Mouse (Mus musculus) cerebellum, adult 8-10 months (tissue): ENCODE measurements around the gene Zfp982.
"Not testable (repeated sequence)": the region's sequence is repeated elsewhere in the genome, so short reads cannot be mapped to it uniquely, and the experiment has no call there.

Source experiments
- DNase-seq: peaks from one replicate; pipeline ENCODE4 v3.0.0; 2022

Zfp982 gene

DNA sequence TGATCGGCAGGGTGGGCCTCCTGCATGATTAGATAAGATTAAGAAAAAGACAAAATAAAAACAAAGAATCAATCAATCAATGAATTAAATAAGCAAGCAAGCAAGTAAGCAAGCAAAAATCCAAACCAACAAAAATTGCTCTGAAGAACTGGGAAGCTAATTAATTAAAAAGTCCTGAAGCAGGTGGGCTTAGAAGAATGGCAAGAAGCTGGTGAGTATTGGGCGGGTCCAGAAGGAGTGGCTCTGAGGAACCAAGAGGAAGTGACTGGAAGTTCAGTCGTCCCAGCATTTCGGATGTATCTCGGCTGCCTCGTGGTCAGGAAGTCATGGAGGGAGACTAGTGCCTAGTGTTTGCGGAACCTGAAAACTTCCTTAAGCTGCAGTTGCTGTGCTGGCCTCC is at the start of gene Zfp982:
Gene Zfp982 (plus strand): TSS at position 301 of the 400 bp plus-strand sequence.
- not testable (repeated sequence) for DNase-seq

DNA sequence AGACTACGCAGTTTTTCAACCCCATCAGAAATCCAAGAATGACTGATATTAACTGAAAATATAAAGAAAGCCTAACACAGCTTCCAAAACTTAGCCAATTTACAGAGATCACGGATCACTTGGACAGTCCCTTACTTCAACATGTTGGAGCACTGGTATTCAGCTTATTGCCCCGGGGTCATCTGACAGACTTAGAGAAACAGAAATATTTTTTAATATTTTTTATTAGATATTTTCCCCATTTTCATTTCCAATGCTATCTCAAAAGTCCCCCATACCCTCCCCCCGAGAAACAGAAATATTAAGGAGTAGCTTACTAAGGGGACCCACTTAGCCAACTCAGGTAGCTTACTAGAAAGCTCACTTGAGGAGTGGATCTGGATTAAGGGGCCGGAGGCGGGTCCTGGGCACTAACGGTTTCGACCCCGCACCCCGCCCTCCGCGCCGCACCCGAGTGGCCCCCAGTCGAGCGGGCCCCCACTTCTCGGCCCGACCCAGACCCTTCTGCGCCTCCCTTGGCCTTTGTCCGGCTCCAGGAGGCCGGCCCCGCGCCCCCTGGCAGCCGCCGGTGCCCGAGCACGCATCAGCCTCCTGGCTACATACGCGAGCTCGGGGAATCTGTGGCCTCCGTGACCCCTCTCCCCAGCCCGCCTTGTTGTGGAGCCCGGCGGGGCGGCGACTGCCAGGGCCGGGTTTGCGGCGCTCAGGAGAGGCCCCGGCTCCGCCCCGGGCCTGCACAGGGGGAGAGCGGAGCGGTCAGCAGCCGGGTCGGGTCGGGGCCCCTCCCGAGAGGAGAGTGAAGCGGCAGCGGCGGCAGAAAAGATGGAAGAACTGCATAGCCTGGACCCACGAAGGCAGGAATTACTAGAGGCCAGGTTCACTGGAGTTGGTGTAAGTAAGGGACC is 49.3 kb upstream of the Zfp982 start:
- DNase-seq, result peak; percentile 17

DNA sequence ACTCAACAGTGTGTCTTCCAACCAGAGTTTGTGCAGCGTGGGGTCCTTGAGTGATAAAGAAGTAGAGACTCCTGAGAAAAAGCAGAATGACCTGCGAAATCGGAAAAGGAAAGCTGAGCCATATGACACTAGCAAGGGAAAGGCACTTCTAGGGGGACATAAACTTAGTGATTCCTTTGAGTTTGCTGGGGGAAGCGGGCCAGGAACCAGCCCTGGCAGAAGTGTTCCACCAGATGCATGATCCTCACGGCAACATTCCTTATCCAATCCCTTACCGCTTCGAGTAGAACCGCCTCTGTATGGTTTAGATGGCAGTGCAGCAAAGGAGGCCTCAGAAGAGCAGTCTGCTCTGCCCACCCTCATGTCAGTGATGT is 48.7 kb upstream of the Zfp982 start:
- DNase-seq, result not testable (repeated sequence)

DNA sequence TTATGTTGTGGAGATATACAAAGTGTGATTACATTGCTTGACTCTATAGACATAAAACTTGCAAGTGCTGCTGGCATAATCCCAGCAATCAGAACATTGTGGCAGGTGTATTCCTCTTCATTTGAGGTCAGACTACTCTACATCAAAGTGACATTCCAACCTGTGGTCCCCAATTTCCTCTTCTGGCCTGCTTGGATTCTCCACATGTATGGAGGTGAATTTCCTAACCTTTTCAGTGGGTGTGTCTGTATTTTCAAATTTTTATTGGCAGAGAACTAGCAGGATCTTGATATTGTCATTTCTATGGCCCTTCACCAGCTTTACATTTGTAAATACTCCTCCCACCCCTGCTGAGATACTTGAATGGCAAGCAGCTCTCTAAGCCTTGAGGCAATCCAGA is 46.8 kb upstream of the Zfp982 start:
- DNase-seq, result not testable (repeated sequence)

DNA sequence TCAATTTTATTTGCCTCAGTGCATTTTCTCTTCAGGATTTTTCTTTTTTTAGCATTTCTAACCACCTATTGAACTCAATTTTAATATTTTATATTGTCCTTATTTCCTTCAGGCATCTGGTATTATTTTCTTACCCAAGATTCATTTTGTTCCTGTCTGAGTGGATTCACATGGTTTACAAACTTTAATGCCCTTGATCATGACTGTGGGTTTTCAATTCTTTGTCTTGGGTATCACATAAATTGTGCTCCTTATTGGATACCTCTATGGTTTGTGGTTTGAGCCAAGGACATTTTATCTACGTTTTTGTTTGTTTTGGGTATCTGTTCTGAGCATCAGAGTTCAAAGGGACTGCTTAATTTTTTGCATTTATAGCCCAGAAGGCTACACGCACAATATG is 43.9 kb upstream of the Zfp982 start:
- no peak for DNase-seq

DNA sequence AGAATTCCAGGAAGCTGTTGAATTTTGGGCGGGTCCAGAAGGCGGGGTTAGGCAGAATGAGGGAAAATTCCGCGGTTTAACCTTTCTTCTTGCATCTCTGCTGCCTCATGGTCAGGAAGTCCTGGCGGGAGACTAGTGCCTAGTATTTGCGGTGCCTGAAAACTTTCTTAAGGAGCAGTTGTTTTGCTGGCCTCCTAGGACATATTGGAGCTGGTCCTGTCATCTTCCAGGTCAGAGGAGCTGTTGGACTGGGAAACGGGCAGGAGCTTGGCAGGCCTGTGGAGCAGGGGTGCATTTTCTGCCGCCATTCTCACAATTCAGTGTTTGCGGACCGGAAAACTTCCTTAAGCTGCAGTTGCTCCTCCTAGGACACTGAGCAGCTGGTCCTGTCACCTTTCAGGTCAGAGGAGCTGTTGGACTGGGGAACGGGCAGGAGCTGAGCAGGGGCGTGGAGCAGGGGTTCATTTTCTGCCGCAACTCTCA is 43.1 kb upstream of the Zfp982 start:
- DNase-seq, result no peak

DNA sequence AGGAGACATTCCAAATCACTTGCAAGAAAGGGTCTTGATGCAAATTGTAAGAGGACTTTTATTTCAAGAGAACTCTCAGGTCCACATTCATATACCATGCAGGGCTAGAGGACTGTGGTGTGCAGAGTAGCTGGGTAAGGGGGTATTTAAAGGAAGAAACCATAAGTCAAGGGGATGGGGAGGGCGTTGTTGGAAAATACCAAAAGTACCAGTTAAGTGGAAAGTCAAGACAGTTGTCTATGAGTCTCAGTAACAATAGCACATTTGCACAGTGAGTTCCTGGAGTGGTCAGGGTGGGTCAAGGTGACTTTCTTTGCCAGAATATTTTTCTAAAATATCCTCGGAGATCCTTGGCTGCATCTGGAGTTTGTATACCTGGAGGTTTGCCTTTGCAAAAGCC is 42.2 kb upstream of the Zfp982 start:
- not testable (repeated sequence) for DNase-seq

DNA sequence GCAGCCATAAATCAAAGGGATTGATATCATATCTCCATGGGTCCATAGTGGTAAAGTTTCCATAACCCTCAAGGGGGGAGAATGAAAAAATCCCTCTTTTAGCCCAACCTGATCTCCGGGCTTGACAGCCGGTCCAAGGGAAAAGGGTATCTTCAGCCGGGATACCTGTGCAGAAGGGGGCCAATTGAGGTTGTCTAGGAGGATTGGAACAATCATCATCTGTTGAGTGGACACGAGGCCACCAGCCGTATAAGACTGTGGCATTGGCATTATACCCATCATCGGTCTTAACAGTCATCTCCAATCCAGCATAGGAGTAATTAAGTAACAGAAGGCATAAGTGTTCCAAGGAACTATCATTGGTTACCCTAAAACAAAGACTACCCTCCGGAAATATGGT is 25.0 kb upstream of the Zfp982 start:
- not testable (repeated sequence) for DNase-seq

DNA sequence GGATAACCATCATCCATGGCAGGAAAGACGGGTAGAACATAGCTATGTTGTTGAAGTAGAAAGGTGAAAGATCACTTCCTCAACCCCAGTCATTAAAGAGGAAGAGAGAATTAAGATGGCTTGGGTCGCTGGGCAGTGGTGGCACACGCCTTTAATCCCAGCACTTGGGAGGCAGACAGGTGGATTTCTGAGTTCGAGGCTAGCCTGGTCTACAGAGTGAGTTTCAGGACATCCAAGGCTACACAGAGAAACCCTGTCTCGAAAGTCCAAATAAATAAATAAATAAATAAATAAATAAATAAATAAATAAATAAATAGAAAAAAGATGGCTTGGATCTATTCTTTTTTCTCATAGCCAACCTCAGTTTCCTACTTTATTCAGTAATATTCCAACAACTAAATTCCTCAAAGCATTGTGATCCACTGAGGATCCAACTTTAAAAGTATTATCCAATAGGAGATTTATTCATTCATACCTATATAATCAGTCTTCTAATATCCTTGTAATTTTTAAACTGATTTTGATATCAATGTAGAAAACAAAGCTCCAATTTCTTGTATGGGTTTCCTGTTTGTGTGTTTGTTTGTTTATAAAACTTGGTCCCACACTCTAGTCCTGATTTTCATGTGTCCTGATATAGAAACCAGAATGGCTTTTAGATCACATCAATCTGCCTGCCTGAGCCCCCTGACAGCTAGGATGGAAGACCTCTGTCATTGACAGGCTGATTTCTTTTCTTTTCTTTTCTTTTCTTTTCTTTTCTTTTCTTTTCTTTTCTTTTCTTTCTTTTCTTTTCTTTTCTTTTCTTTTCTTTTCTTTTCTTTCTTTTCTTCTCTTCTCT is 6.8 kb downstream of the Zfp982 start:
- DNase-seq, result not testable (repeated sequence)

DNA sequence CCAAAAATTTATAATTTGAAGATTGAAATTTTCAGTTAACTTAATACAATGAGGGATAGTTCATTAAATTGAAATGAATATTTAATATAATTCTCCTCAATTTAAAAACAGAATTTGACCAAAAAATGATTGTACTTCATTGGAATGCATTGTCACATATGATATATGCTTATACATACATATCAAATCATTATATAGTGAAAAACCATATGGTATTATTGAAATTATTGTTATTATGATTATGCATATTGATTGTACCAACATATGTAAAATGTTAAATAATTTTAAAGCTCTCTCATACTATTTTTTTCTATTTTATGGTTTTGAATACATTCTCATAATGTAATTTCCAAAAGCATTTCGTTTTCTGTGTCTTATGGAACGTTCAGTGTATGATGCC is 17.0 kb downstream of the Zfp982 start:
- DNase-seq, result no peak

DNA sequence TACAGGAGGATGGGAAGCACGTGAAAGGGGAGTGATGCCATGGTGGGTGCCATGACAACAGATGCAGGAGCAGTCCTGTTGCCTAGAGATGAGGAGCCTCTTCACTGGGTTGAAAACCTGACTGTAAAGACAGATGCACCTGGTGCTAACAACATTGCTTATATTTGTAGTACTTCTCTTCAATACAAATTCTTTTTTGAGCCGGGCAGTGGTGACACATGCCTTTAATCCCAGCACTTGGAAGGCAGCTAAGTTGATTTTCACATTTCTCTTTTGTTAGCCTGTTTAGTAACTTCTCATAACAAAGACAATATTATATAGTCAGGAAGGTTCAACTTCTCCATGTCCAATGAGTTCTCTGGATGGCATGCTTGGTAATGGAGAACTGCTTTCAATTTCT is 26.8 kb downstream of the Zfp982 start:
- no peak for DNase-seq

DNA sequence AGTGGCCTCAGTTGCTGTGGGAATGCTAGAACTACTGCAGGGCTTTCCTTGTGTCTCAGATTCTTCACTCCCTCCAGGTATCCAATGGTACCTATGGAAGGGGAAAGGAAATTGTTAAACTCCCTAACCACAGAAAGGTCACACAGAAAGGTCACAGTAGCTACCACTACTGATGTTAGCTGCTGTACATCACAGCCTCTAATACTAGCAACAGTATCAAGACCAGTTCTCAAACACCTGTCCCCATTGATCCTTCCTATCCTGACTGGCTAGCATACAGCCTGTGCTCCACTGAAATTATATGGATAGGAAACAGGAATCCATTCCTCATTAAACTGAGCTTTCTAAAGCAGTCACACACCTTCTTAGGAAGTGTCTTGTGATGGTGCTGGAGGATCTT is 27.9 kb downstream of the Zfp982 start:
- no peak for DNase-seq

DNA sequence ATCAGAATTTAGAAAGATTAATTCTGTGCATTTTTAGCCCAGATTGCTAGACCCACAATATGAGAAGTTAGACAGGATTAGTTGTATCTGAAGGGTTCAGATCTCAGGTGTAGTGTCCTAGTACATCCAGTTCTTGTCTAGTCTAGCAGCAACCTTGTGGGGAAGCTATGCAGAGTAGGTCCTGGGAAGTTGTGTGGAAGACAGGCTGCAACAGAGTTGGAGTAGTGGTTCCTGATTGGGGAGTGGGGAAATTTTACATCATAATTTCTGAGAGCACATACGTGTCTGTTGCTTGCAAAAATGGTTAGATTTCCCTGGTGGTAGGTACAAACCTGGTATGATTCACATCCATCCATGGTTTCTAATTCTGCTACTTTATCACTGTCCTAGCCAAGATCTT is 32.9 kb downstream of the Zfp982 start:
- DNase-seq, result no peak

DNA sequence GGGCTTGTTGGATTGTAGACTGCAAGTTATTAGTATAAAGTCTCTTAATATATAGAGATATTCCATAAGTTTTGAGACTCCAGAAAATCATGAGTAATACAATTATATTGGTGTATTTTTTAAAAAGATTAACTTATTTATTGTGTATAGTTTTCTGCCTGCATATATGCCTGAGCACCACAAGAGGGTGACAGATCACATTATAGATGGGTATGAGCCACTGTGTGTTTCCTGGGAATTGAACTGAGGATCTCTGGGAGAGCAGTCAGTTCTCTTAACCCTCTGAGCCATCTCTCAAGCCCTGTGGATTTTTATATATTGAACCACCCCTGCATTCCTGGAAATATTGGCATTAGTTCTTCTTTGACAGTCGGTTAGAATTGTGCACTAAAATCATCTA is 38.1 kb downstream of the Zfp982 start:
- no peak for DNase-seq

DNA sequence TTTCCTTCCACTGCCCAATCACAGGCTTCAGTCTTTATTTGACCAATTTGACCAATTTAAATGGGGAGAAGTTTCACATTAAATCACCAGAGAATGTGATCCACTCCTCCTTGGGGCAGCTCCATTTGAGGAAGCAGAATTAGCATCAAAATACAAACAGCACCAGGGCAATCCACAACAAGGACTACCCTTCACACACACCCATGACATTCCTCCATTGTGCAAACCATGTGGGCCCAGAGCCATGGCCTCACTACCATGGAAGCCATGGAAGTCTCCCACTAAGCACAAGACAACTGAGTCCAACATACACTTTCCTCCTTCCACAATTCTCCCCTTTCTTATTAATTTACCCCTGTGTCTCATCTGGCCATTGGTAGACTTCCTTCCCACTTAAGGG is 43.7 kb downstream of the Zfp982 start:
- DNase-seq, result not testable (repeated sequence)

DNA sequence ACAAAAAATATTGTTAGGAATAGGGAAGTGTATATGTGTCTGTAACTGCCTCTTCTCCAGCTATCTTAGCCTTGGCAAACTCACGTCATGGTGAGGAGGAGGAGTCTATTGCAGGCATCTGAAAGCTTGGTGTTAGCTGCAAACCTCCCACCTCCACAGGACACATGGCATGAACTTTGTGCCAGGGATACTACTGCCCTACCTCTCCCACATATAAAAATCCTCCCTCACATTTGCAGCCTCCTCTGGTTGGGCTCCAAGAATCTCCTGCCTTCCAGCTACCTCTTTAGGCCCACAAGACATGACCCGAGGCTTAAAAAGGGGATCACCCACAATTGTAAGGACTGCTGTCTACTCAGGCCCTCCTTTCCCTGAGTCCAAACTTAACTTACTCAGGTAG is 45.5 kb downstream of the Zfp982 start:
- DNase-seq, result no peak

DNA sequence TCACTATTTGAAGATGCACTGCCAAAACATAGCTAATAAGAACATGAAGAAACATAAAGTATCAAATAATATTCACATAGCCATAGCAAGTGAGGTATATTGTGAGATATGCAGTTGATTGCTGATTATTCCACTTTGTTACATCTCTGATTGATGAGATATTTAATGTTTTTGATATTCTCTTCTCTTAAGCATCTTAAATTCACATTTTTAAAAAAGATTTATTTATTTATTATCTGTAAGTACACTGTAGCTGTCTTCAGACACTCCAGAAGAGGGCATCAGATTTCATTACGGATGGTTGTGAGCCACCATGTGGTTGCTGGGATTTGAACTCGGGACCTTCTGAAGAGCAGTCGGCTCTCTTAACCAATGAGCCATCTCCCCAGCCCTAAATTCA is 47.7 kb downstream of the Zfp982 start, which contains the start of gene Gm16503:
Gene Gm16503 (plus strand): TSS at position 301 of the 400 bp plus-strand sequence.
- DNase-seq, result not testable (repeated sequence)

DNA sequence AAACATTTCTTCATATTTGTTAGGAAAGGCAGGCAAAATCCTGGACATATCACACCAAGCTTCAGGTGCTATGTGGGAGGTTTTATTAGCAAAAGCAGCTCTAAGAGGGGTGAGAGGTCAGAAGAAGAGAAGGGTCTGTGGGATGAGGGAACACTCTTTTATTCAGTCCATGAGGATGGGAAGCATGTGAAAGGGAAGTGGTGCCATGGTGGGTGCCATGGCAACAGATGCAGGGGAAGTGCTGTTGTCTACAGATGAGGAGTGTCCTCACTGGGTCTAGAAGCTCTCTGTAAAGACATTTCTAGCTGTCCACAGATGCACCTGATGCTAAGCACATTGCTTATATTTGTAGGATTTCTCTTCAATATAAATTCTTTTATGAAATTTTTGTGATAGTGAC is 48.9 kb downstream of the Zfp982 start:
- no peak for DNase-seq

DNA sequence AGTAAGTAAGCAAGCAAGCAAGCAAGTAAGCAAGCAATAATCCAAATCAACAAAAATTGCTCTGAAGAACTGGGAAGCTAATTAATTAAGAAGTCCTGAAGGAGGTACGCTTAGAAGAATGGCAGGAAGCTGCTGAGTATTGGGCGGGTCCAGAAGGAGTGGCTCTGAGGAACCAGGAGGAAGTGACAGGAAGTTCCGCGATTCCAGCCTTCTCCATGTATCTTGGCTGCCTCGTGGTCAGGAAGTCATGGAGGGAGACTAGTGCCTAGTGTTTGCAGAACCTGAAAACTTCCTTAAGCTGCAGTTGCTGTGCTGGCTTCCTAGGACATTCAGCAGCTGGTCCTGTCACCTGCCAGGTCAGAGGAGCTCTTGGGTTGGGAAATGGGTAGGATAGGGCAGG is 60.9 kb downstream of the Zfp982 start, which contains the start of gene Zfp985:
Gene Zfp985 (plus strand): TSS at position 207 of the 400 bp plus-strand sequence.
- DNase-seq, result not testable (repeated sequence)

DNA sequence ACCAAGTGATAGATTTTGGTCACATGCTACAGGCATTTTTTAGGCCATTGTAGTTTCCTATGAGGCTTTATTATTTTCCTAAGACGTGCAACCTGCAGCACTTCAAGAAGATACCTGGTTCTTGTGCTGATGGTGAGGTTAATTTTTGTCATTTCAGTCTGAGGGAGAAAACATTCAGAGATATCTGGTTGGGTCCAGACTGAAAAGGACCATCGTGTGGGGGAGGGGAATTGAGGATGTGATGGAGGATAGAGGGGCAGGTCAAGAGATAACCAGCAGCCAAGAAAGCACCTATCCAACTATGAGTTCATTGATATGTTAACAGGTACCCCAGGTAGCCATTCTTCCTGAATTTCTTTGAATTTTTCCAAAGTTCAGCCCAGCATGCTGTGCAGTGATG is 62.1 kb downstream of the Zfp982 start:
- DNase-seq, result not testable (repeated sequence)

DNA sequence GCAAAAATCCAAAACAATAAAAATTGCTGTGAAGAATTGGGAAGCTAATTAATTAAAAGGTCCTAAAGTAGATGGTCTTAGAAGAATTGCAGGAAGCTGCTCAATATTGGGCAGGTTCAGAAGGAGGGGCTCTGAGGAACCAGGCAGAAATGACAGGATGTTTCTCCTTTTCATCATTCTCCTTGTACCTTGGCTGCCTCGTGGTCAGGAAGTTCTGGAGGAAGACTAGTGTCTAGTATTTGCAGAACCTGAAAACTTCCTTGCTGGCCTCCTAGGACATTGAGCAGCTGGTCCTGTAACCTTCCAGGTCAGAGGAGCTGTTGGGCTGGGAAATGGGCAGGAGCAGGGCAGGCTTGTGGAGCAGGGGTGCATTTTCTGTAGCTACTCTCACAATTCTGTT is 64.7 kb downstream of the Zfp982 start:
- DNase-seq, result not testable (repeated sequence)

DNA sequence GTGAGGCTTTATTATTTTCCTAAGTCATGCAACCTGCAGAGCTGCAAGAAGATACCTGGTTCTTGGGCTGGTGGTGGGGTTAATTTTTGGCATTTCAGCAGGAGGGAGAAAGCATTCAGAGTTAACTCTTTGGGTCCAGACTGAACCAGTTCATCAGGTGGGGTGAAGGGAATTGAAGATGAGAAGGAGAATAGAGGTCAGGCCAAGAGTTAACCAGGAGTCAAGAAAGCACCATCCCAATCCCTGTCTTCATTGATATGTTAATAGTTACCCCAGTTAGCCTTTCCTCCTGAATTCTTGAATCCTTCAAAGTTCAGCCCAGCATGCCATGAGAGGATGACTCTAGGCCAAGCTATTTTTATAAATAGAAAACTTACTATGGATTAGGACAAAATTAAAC is 65.8 kb downstream of the Zfp982 start:
- not testable (repeated sequence) for DNase-seq

DNA sequence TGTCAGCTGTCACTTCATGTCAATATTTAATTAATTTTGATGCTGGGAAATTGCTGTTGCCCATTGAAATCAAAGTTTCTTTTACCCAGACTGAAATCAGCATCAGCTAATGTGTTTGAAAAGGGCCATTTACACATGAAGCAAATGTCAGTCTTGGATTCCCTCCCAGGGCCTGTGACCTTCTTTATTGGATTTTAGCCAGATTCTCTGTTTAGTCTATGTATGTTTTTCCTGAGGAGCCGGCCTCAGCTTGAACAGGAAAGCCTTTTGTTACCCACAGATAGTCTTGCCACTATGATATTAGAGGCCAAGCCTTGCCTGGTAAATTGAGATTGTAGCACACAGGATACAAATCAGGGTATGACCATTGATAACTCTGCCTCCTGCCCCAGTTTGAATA is 66.9 kb downstream of the Zfp982 start:
- not testable (repeated sequence) for DNase-seq
